Mouse (Mus musculus) cerebellum, adult 11 months (tissue): ENCODE data around the gene Ftsj1.

Experiments used
- DNase-seq: peaks from one replicate; pipeline ENCODE4 v3.0.0; 2022

The Ftsj1 gene

DNA sequence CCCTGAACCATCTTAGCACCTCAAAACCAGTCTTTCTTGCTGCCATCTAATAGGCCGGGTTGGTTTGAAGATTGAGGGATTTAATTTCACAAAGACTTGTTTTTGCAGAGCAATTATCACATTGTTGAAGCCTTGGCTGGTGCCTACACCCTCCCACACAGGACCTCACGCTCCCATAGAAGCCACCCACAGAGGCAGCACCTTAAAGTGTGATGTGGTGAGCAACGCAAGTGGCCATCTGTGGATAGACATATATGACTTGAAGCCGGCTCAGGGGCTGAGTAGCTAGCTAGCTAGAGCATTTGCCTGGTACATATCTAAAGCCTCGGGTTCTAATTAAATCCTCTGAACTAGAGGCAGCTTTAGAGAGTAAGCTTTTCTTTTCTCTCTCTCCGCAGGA is 34.8 kb downstream of the Ftsj1 start:
- DNase-seq, result no peak

DNA sequence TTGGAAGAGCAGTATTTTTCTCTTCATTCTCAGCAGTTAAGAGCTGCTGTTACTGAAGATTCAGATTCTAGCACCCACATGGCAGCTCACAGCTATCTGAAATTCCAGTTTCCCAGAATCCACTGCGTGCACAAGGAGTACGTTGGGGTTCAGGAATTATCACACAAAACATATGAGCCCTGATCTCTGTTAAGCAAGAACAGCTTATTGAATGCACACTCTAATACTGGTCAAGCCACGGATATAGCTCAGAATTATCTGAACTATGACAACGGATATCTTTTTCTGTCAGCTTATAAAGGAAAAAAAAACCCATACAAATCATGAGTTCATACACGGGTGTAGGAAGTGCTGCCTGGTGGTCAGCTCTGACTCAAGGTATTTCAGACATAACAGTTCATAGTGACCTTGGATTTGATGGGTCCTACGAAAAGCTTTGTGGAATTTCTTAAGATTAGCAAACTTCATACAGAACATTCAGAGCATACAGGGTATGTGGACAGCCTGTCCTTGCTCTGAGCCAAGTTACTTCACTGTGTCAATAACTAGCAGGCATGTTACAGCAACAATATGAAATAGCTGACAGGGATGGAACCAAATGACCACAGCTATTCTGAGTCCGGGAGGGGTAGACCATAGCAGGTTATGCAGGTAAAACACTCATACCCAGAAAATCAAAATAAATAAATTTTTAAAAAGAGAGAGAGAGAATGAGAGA is 40.6 kb downstream of the Ftsj1 start:
- DNase-seq, result no peak

DNA sequence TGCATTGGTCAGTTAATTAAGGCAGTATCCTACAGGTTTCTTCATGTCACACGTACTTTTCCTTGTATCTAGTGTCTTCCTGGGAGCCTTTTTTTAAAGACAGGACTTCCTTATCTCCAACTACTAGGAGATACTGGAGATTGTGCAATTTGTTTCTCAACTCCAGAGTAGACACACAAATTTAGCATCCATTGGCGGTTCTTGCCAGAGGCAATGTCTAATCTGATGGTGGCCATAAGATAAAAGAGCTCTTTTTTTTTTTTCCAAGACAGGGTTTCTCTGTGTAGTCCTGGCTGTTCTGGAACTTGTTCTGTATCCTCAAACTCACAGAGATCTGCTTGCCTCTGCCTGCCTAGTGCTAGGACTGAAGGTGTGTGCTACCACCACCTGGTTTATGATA is 42.5 kb downstream of the Ftsj1 start:
- DNase-seq, result no peak

DNA sequence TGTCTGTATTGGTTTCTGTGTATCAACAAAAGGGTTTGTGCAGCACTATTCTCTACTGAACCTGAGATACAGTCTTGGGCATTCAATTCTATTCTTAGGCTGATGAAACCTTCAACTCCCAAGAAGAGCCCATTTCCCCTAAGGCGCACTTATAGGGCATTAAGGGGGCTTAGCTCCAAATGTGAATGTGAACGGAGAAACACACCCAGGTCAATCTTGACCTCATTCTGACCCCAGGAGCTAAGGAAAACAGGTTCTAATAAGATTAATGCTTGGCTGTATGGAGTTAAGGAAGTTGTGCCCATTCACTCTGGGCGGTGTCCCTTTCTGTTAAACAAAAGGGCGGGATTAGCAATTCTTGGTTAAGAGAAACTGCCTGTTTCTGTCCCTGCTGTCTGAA is 45.0 kb downstream of the Ftsj1 start:
- DNase-seq, result no peak

DNA sequence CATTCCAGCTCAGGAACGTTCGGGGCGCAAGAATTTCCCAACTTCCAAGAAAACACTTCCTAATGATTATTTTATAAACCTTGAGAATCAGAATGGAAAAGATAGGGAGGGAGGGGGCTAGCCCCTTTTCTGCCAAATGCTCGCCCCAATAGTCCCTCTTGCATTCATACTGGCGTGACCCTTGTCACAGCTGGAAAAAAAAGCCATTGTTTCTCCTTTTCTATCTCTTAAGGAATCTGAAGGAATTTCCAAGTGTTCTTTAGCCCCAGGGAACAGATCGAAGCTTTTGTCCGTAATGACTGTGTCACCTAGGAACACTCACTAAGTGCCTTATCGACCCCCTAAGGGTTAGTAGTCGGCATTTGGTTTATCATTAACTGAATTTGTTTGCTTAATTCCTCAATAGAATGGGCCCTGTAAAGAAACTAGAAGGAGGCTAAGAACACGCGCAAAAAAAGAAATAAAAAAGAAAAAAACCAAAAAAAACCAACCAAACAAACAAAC is 45.5 kb downstream of the Ftsj1 start:
- no peak for DNase-seq

DNA sequence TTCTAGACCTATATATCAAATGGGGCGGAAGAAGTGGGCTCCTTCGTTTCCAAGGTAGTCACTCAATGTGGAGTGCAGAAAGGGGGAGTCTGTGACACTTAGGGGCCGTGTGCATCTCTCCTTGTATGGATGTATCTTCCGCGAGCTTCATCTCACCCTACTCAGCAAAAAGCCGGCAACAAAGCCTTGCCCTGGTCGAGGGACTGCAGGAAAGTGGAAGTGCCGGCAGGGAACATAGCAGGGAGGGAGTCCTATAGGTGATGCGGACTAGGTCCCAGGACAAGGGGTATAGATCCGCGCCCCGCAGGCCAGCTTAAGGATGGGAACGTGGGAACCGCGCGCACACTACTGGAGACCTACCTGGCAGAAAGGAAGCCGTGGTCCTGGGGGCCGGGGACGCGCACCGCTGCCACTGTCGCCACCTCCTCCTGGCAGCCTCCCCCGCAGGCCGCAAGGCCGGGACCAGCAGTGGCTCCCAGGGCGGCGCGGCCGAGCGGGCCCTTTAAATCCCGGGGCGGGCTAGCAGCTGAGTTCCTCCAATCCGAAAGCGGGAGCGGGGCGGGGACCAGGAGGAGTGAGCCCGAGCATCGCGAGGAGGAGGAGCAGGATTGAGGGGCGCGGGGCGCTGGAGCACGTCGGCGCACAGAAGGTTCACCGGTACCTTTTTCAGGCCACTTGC is 46.1 kb downstream of the Ftsj1 start, which contains the start of gene Porcn:
TSS of gene Porcn (minus strand) at position 511 of the 679 bp plus-strand sequence.
- peak; percentile 87 for DNase-seq

DNA sequence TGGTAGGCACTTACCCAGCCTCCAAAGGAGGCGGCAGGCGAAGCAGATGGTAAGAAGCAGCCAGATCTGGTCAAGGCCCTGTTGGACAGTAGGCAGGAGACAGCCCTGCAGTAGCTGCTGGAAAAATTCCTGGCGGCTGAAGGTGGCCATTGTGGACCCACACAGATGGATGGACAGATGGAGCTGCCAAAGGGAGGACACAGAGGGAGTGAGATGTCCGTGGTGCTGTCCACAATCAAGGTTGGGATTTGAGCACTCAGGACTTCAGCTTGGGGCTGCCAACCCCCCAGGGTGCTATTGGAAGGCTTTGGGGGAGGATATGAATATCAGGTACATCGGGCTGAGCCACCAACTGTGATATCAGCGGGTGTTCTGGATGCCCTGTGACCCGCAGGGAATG is 46.7 kb downstream of the Ftsj1 start:
- DNase-seq, result peak; percentile 85

DNA sequence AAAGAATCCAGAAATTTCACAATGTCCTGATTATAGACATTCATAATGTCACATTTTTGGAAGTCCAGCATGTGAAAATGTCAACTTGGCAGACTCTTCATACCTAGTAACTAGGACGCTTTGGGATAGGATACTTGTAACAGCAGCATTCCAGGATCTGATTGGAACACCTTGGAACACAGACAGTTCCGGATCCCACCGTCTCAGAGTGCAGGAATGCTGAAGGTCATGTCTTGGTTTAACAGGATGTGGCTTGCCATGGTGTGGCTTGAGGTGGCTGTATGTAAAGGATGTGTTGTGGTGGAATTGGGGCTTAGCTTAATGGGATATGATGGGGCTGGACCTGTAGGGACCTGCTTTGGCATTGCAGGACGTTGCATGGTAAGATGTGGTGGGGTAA is 47.1 kb downstream of the Ftsj1 start:
- no peak for DNase-seq

DNA sequence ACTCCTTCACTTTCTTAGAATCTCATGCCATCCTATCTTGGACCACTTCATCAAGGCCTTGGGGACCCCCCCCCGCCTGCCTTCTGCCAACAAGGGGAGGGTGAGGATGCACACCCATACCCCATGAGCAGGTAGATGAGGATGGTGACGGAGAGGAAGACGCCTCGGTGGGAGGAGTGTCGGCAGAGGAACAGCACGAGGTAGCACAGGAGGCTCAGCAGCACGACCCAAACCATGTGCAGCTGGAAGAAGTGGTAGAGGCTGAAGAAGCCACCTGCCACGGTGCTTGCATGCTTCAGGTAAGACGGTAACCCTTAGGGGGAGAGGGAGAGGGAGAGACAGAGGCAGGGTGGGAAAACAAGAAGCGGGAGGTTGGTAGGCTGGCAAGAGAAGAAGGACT is 48.1 kb downstream of the Ftsj1 start:
- DNase-seq, result no peak

DNA sequence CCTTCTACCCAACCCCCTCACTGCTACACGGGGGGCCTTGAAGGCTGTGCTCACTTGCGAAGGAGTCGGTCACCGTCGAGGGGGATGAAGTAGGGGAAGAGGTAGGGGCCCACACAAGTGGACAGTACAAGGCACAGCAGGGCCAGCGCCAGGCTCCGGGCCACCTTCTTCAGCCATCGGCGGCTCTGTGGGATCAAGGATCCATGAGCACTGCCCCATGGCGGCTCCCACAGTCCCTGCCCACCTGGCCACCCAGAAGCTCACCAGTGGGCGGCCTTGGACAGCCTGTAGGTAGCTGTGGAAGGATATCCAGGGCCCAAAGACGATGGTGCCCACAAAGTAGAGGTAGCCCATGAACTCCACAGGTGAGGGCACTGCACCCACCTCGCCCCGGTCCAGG is 49.1 kb downstream of the Ftsj1 start:
- DNase-seq, result no peak

DNA sequence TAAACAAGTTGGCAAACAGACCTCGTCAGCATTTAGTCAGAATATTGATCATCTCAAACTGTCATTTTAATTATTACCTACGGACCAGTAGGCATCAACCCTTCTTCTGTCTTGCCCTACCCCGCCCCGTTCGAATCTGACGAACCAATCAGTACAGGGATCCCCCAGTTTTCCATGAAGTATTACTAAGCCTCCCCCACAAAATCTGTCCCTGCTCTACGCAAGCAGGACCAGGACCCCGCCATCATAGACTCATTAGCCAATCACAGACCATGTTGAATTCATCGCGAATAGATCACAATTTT is 58.8 kb downstream of the Ftsj1 start, which contains the start of gene Ebp:
TSS of gene Ebp (minus strand) at position 94 of the 305 bp plus-strand sequence.
- no peak for DNase-seq

DNA sequence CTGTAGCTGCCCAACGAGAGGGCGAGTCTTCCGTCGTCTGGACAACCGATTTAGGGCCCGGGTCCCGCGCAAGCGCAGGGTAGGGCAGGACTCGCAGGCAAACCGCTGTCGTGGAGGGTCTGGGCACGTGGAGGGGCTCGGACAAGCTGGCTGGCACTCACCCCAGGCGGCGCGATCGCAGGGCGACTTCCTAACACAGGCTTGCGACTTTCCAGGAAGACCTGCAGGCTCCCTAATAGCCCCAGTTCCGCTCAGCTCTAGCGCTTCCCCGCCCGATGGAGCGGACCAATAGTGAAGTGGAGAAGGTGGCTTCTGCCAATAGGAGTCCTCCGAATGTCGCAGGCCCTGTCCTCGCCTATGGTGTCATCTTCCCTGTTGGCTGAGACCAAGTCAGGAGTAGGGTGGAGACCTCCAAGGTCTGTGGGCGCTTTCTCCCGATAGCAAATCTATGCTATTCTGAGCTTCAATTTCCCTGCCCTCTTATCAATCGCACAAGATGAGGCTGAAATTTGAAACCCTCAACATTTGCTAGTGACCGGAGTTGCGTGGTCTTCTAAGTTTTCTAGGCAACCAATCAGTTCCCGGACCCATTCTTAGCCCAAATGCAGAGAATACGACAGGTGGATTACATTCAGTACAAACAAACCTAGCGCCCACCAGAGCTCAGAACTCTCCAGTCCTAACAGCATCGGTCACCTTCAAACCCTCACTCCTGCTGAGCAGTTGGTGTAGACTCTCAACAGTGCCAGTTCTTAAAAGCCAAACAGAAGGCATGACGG is 59.4 kb downstream of the Ftsj1 start:
- DNase-seq, result peak; percentile 80

DNA sequence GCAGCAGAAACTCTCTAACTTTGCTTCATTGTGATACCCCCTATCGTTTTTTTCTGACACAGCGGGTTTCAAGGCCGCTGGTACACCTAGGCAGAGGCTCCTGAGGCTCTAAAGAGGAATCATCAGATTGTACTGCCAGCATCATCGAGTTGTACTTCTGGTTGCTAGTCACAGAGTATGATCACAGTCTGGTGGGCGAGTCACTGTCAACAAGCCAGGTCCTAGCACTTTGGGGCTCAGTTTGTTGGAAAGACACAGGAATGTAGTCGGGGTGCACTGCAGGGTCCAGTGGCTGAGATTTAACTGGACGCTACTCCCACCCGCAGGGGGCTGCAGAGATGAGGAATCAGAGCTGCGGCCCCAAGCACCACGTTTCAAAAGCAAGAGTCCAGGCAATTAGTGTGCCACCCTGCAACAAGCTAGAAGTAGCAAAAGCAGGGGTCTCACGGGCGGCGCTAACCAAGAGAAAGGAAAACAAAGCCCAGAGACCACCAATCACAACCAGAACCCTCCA is 60.0 kb downstream of the Ftsj1 start:
- no peak for DNase-seq
